Mouse (Mus musculus) C2C12 (cell line): ENCODE measurements at regions not wholly inside any gene's neighbourhood (a gene's known extent, or its start where the extent isn't known, plus 50 kb on each side); places are given as distances from the start of the nearest gene placed in this dataset.

Experiments
- H3K27me3 ChIP-seq: one replicate; pipeline ENCODE4 v1.6.1; 2011; ENCODE audit not compliant: control insufficient read depth, insufficient read depth, insufficient read length
- H3K36me3 ChIP-seq: one replicate; pipeline ENCODE4 v1.6.1; 2011; ENCODE audit not compliant: control insufficient read depth, insufficient read depth
- H3K4me3 ChIP-seq: one replicate; pipeline ENCODE4 v1.5.1; 2011; ENCODE audit warnings: mild to moderate bottlenecking, control low read depth; ENCODE audit not compliant: poor library complexity, insufficient read depth, severe bottlenecking
- H3K79me2 ChIP-seq: one replicate; pipeline ENCODE4 v1.6.1; 2011; ENCODE audit not compliant: control insufficient read depth, insufficient read depth
- H3K79me3 ChIP-seq: one replicate; pipeline ENCODE4 v1.6.1; 2011; ENCODE audit warnings: low read depth, control low read depth
- H3ac ChIP-seq: one replicate; pipeline ENCODE3; 2011; ENCODE audit warnings: low read depth; ENCODE audit not compliant: control insufficient read depth, insufficient read length
- CEBPB ChIP-seq: IDR thresholded peaks from one replicate; pipeline ENCODE4 v1.6.1; 2011; ENCODE audit warnings: low read depth, mild to moderate bottlenecking, control low read depth, moderate library complexity
- CTCF ChIP-seq: IDR thresholded peaks from one replicate; pipeline ENCODE4 v1.5.1; 2011; ENCODE audit not compliant: control insufficient read depth, insufficient read depth, insufficient read length
- FOSL1 ChIP-seq: IDR thresholded peaks from one replicate; pipeline ENCODE4 v1.8.0; 2011; ENCODE audit warnings: mild to moderate bottlenecking, low read length; ENCODE audit not compliant: poor library complexity, insufficient read depth, severe bottlenecking
- MAX ChIP-seq: IDR thresholded peaks from one replicate; pipeline ENCODE4 v1.6.1; 2011; ENCODE audit warnings: mild to moderate bottlenecking, control low read depth
- MYOD1 ChIP-seq: IDR thresholded peaks from one replicate; pipeline ENCODE4 v1.6.1; 2011; ENCODE audit warnings: low read depth; ENCODE audit not compliant: control insufficient read depth, insufficient read length
- MYOG ChIP-seq: IDR thresholded peaks from one replicate; pipeline ENCODE4 v1.6.1; 2011; ENCODE audit not compliant: control insufficient read depth, insufficient read length; ENCODE audit errors: extremely low read depth
- USF1 ChIP-seq: IDR thresholded peaks from one replicate; pipeline ENCODE4 v1.6.1; 2011; ENCODE audit warnings: low read depth, mild to moderate bottlenecking, control low read depth, moderate library complexity

- Histone ChIP-seq H3ac (no peak overlapping the region), H3K4me3 (no peak overlapping the region), H3K27me3 (no peaks in the 10 kb centered on the region), H3K36me3 (no peaks in the 10 kb centered on the region), H3K79me3 (no peaks in the 10 kb centered on the region), H3K79me2 (no peaks in the 10 kb centered on the region)
- TF ChIP-seq FOSL1: no peak
- no peak for TF ChIP-seq MYOD1
- no peak for TF ChIP-seq USF1
- no peak for TF ChIP-seq MAX
- TF ChIP-seq MYOG: no peak
- TF ChIP-seq CEBPB: no peak
- TF ChIP-seq CTCF: no peak
Observed at GRCm38 (mm10) chr6:117625716-117626115, 215.3 kb upstream of the Zfp637 start.

GRCm38 (mm10) chr6:117627461-117627860 lies 213.5 kb upstream of the Zfp637 start:
- Histone ChIP-seq H3K4me3 (no peak overlapping the region), H3ac (no peak overlapping the region), H3K79me3 (no peaks in the 10 kb centered on the region), H3K79me2 (no peaks in the 10 kb centered on the region), H3K36me3 (no peaks in the 10 kb centered on the region), H3K27me3 (no peaks in the 10 kb centered on the region)
- TF ChIP-seq CTCF (no peak), FOSL1 (no peak), USF1 (no peak), MYOG (no peak), CEBPB (no peak)

- H3K27me3 ChIP-seq: no peaks in the 10 kb centered on the region
- no peaks in the 10 kb centered on the region for H3K36me3 ChIP-seq
- no peaks in the 10 kb centered on the region for H3K79me3 ChIP-seq
- no peak overlapping the region for H3K4me3 ChIP-seq
- H3K79me2 ChIP-seq: no peaks in the 10 kb centered on the region
- no peak for TF ChIP-seq MAX
- no peak for TF ChIP-seq CTCF
- no peak for TF ChIP-seq FOSL1
- no peak overlapping the region for H3ac ChIP-seq
Observed at GRCm38 (mm10) chr6:117646628-117647027, 194.4 kb upstream of the Zfp637 start.

- Histone ChIP-seq H3K27me3 (no peaks in the 10 kb centered on the region), H3K4me3 (no peak overlapping the region), H3K79me2 (no peaks in the 10 kb centered on the region), H3ac (no peak overlapping the region), H3K79me3 (no peaks in the 10 kb centered on the region), H3K36me3 (no peaks in the 10 kb centered on the region)
- no peak for TF ChIP-seq MYOD1
- no peak for TF ChIP-seq CEBPB
- TF ChIP-seq MYOG: no peak
- TF ChIP-seq MAX: no peak
- TF ChIP-seq CTCF: no peak
- TF ChIP-seq USF1: no peak
- TF ChIP-seq FOSL1: no peak
Observed at GRCm38 (mm10) chr6:117650541-117650940, 190.4 kb upstream of the Zfp637 start.

GRCm38 (mm10) chr6:117651551-117651950 lies 189.4 kb upstream of the Zfp637 start:
- Histone ChIP-seq H3K79me3 (no peaks in the 10 kb centered on the region), H3K27me3 (no peaks in the 10 kb centered on the region), H3K4me3 (no peak overlapping the region), H3K36me3 (no peaks in the 10 kb centered on the region), H3ac (no peak overlapping the region), H3K79me2 (no peaks in the 10 kb centered on the region)
- TF ChIP-seq MYOD1 (no peak), CTCF (no peak), MAX (no peak), MYOG (no peak)

- H3K4me3 ChIP-seq: no peak overlapping the region
- TF ChIP-seq FOSL1 (no peak), MYOD1 (no peak), USF1 (no peak), CEBPB (no peak), MAX (no peak), MYOG (no peak)
- no peaks in the 10 kb centered on the region for H3K79me2 ChIP-seq
- no peaks in the 10 kb centered on the region for H3K79me3 ChIP-seq
- H3K36me3 ChIP-seq: no peaks in the 10 kb centered on the region
- no peak overlapping the region for H3ac ChIP-seq
- H3K27me3 ChIP-seq: no peaks in the 10 kb centered on the region
Observed at GRCm38 (mm10) chr6:117652012-117652411, 189.0 kb upstream of the Zfp637 start.
